ENCODE assay signal across 9 mouse cellular contexts in genomic region chr11:35770741-35771504, GRCm38 (mm10). TPM values are rescaled to one million over a fixed set of nuclear protein-coding genes. Genes with fewer than 3 reads are reported as not detected.
A peak's percentile ranks its signal among the peaks of the same experiment; 100 is the strongest.
DNase-seq lines count a peak whose midpoint lies in the region; ATAC-seq and TF ChIP-seq lines count a peak whose summit lies in the region.
"Had no signal": no experiment of that assay in that cellular context is flagged by ENCODE, and none has a peak within 500 bp of the region (broad histone marks: within the 10 kb centered on the region; RNA-seq: fewer than 3 reads in every experiment).

No protein-coding gene starts in this region.

- H3K4me2 ChIP-seq in liver, embryonic 12.5 days: peak overlapping the region; percentile 90

- no peak for TF ChIP-seq CTCF in cerebellum, adult 2 months (IDR thresholded peaks at IDR 0.05; ENCODE audit: borderline replicate concordance, insufficient read depth, low read depth, low read length)

- no peak for DNase-seq in cerebellum, adult 2 months
- DNase-seq in cerebellum, postnatal 25 days: no peak
- DNase-seq in testis, postnatal 10 days (ENCODE audit: low spot score): peak; percentile 12
- DNase-seq in testis, postnatal 14 days (ENCODE audit: low spot score): no peak
- DNase-seq in urinary bladder, postnatal 36 days (ENCODE audit: low spot score in 2 of 2): no peak
- DNase-seq in natural killer cell, adult 2 months (ENCODE audit: low spot score in 2 of 2): no peak
- DNase-seq: right cerebral cortex, postnatal 4 days had no signal

- WGBS in cerebellum, adult 2 months: 57% methylated on average over 9 of the region's 9 CpGs
- WGBS in liver, embryonic 12.5 days (ENCODE audit: insufficient replicate concordance): 37% methylated on average over 9 of the region's 9 CpGs

- H3K27ac ChIP-seq in cerebellum, adult 2 months (ENCODE audit: insufficient read depth, low read length): no peak overlapping the region
- H3K27ac ChIP-seq in liver, embryonic 12.5 days: no peak overlapping the region

- H3K36me3 ChIP-seq in liver, embryonic 12.5 days: peaks cover 11% of the 10 kb centered on the region

- H3K4me1 ChIP-seq in cerebellum, adult 2 months (ENCODE audit: control insufficient read depth, insufficient read depth, low read length): peaks cover 5% of the 10 kb centered on the region; the same call in 1 of the 2 replicates
- H3K4me1 ChIP-seq in liver, embryonic 12.5 days: peaks cover 33% of the 10 kb centered on the region

- no peak for TF ChIP-seq POLR2A in cerebellum, adult 2 months (IDR thresholded peaks at IDR 0.05; ENCODE audit: borderline replicate concordance, insufficient read depth, low read length)

- peak overlapping the region; percentile 76 for H3K4me3 ChIP-seq in cerebellum, adult 2 months (replicated peaks; ENCODE audit: insufficient read depth, low read depth, low read length)
- peak overlapping the region; percentile 82 for H3K4me3 ChIP-seq in liver, embryonic 12.5 days

- no peaks in the 10 kb centered on the region for H3K27me3 ChIP-seq in cerebellum, adult 2 months (ENCODE audit: control insufficient read depth, insufficient read depth, low read length)
- 0 out of 2 replicates have a peak, but pooled peaks cover 2% of the 10 kb centered on the region for H3K27me3 ChIP-seq in liver, embryonic 12.5 days (replicated peaks)

- no peak for ATAC-seq in liver, embryonic 12.5 days
- ATAC-seq in granulocyte monocyte progenitor cell, adult 5-6 weeks (replicated peaks; ENCODE audit: poor library complexity, severe bottlenecking): no peak

- H3K9me3 ChIP-seq in liver, embryonic 12.5 days (replicated peaks): no peaks in the 10 kb centered on the region

- peak overlapping the region; percentile 84 for H3K9ac ChIP-seq in liver, embryonic 12.5 days

RNA-seq across cellular contexts. Expression of gene Pank3, which starts 1.6 kb away (rescaled TPM):
- 22.8 and 24.2 TPM in 2 replicates for polyA plus RNA-seq in cerebellum, adult 2 months (2012; rRNA removed)
- polyA plus RNA-seq in liver, embryonic 12.5 days (2016; fragmentation: Nextera tagmentation; extraction: Ambion mirVana): 7.6 and 8.2 TPM in 2 replicates
- total RNA-seq in granulocyte monocyte progenitor cell, adult 5-6 weeks (2014; fragmentation: Nextera tagmentation): 16.6 and 18.1 TPM in 2 replicates
- total RNA-seq in granulocyte monocyte progenitor cell, adult 5-6 weeks (2017): 23.3 and 30.1 TPM in 2 replicates

RNA-seq across cellular contexts. Expression of gene Fbll1, which starts 27.8 kb away (rescaled TPM):
- 45.5 TPM in 2 replicates for polyA plus RNA-seq in cerebellum, adult 2 months (2012; rRNA removed)
- not detected in 2 replicates for polyA plus RNA-seq in liver, embryonic 12.5 days (2016; fragmentation: Nextera tagmentation; extraction: Ambion mirVana)
- not detected in 2 replicates for total RNA-seq in granulocyte monocyte progenitor cell, adult 5-6 weeks (2014; fragmentation: Nextera tagmentation)
- not detected in 2 replicates for total RNA-seq in granulocyte monocyte progenitor cell, adult 5-6 weeks (2017)

Comparison
In these comparisons a context has a peak if more than half of its experiments do, and no peak if none do; other contexts are left out.
1. RNA of gene Fbll1, which starts 27.8 kb away (polyA plus RNA-seq): 45.5 TPM in cerebellum, adult 2 months; not detected in liver, embryonic 12.5 days; every median in the first group is over 10 times any median in the second.